8 mouse cellular contexts compared by ENCODE assay signal in the genomic region with DNA sequence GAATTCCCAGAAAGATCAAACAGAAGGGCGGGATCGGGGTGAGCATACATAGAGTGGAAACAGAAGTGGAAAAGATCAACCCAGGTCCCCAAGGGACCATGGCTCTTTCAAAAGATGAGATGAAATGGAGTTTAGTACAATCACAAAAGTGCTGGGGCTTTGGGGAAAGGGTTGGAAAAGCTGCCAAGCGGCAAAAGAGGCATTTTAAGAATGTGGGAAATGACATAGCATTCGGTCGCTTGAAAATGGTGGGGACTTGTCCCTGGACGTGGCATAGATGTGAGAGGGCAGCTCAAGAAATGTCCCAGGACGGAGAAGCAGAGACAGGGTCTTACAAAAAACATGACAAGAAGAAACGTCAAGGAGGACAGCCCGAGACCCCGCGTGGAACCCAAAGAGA. TPM values are rescaled to one million over a fixed set of nuclear protein-coding genes. Genes with fewer than 3 reads are reported as not detected.
A peak's percentile ranks its signal among the peaks of the same experiment; 100 is the strongest.
DNase-seq lines count a peak whose midpoint lies in the region; ATAC-seq and TF ChIP-seq lines count a peak whose summit lies in the region.

No protein-coding gene starts in this region.

- no peaks in the 10 kb centered on the region for H3K9me3 ChIP-seq in heart, embryonic 12.5 days (replicated peaks)
- H3K9me3 ChIP-seq in E14TG2a.4 (ENCODE audit: low read length): no peaks in the 10 kb centered on the region
- H3K9me3 ChIP-seq in forebrain, embryonic 15.5 days: no peaks in the 10 kb centered on the region
- no peaks in the 10 kb centered on the region for H3K9me3 ChIP-seq in liver, embryonic 16.5 days (replicated peaks; ENCODE audit: control insufficient read depth, low read length)

- peaks cover 61% of the 10 kb centered on the region for H3K36me3 ChIP-seq in heart, embryonic 12.5 days
- peaks cover 65% of the 10 kb centered on the region for H3K36me3 ChIP-seq in E14TG2a.4 (ENCODE audit: insufficient read depth, low read length)
- peaks cover 39% of the 10 kb centered on the region for H3K36me3 ChIP-seq in forebrain, embryonic 15.5 days
- peaks cover 6% of the 10 kb centered on the region for H3K36me3 ChIP-seq in liver, embryonic 16.5 days (ENCODE audit: control insufficient read depth, insufficient read depth)

- peak overlapping the region; percentile 88 for H3K27ac ChIP-seq in heart, embryonic 12.5 days (ENCODE audit: poor library complexity, severe bottlenecking)
- peak overlapping the region; percentile 97 for H3K27ac ChIP-seq in forebrain, embryonic 15.5 days (replicated peaks)
- H3K27ac ChIP-seq in liver, embryonic 16.5 days (ENCODE audit: low read length): peak overlapping the region; percentile 98

- peak overlapping the region; percentile 66 for H3K4me3 ChIP-seq in heart, embryonic 12.5 days
- peak overlapping the region; percentile 86 for H3K4me3 ChIP-seq in E14TG2a.4 (replicated peaks; ENCODE audit: low read length)
- H3K4me3 ChIP-seq in forebrain, embryonic 15.5 days: peak overlapping the region; percentile 60
- H3K4me3 ChIP-seq in liver, embryonic 16.5 days (ENCODE audit: low read depth, low read length): peak overlapping the region; percentile 82

- DNase-seq in heart, postnatal 36 days: no peak
- DNase-seq in spleen, adult 18-20 months: no peak
- DNase-seq in frontal cortex, postnatal 14 days (ENCODE audit: low spot score in 2 of 2): no peak
- DNase-seq in ovary, postnatal 14 days (ENCODE audit: low spot score): no peak

- 9% methylated on average over 11 of the region's 11 CpGs for WGBS in heart, embryonic 12.5 days
- WGBS in forebrain, embryonic 15.5 days: 13% methylated on average over 11 of the region's 11 CpGs
- WGBS in liver, embryonic 16.5 days (ENCODE audit: insufficient replicate concordance): 4% methylated on average over 11 of the region's 11 CpGs

- TF ChIP-seq CTCF in E14TG2a.4 (conservative IDR thresholded peaks at IDR 0.05; ENCODE audit: low read length): no peak

- H3K27me3 ChIP-seq in heart, embryonic 12.5 days (replicated peaks): no peaks in the 10 kb centered on the region
- H3K27me3 ChIP-seq in E14TG2a.4 (ENCODE audit: insufficient read depth, low read length): no peaks in the 10 kb centered on the region
- no peaks in the 10 kb centered on the region for H3K27me3 ChIP-seq in forebrain, embryonic 15.5 days
- H3K27me3 ChIP-seq in liver, embryonic 16.5 days (ENCODE audit: control insufficient read depth, insufficient read depth, low read depth, low read length): no peaks in the 10 kb centered on the region

- intact Hi-C loops in heart, postnatal 36 days (cut with DNase I): loop anchor here (2.0 kb wide), 2 partner anchors 38 to 68 kb away; partner anchors contain the start of gene Rps6ka4

- peak overlapping the region; percentile 80 for H3K4me2 ChIP-seq in heart, embryonic 12.5 days
- H3K4me2 ChIP-seq in forebrain, embryonic 15.5 days (replicated peaks): peak overlapping the region; percentile 73
- peak overlapping the region; percentile 90 for H3K4me2 ChIP-seq in liver, embryonic 16.5 days (ENCODE audit: low read depth, low read length)

- 0 out of 2 replicates have a peak, but pooled peaks have one; percentile 0 for ATAC-seq in heart, embryonic 12.5 days (ENCODE audit: insufficient number of reproducible peaks, low FRiP score)
- ATAC-seq in forebrain, embryonic 15.5 days (replicated peaks): no peak
- no peak for ATAC-seq in liver, embryonic 16.5 days (ENCODE audit: low read depth)

- peaks cover 25% of the 10 kb centered on the region for H3K4me1 ChIP-seq in heart, embryonic 12.5 days (replicated peaks)
- H3K4me1 ChIP-seq in E14TG2a.4 (replicated peaks; ENCODE audit: low read depth, low read length): peaks cover 57% of the 10 kb centered on the region
- peaks cover 26% of the 10 kb centered on the region for H3K4me1 ChIP-seq in forebrain, embryonic 15.5 days
- H3K4me1 ChIP-seq in liver, embryonic 16.5 days (ENCODE audit: control insufficient read depth, low read depth, low read length): peaks cover 18% of the 10 kb centered on the region

- H3K9ac ChIP-seq in heart, embryonic 12.5 days: peak overlapping the region; percentile 78
- H3K9ac ChIP-seq in forebrain, embryonic 15.5 days (replicated peaks): peak overlapping the region; percentile 69
- peak overlapping the region; percentile 75 for H3K9ac ChIP-seq in liver, embryonic 16.5 days (ENCODE audit: low read depth, low read length)

RNA-seq across cellular contexts. Expression of gene Trmt112, which starts 0.5 kb away (rescaled TPM):
- polyA plus RNA-seq in heart, embryonic 12.5 days (2016; fragmentation: Nextera tagmentation; extraction: Ambion mirVana): 85.9 and 92.9 TPM in 2 replicates
- 10 to 100 TPM; 27.8 to 30.3 TPM for total RNA-seq in heart, postnatal 36 days (2021)
- 116 and 125 TPM in 2 replicates for polyA plus RNA-seq in forebrain, embryonic 15.5 days (2015; fragmentation: Nextera tagmentation; extraction: Ambion mirVana)
- polyA plus RNA-seq in liver, embryonic 16.5 days (2015; fragmentation: Nextera tagmentation; extraction: Ambion mirVana): 57.3 and 62.3 TPM in 2 replicates

RNA-seq across cellular contexts. Expression of gene Prdx5, which starts 0.9 kb away (rescaled TPM):
- polyA plus RNA-seq in heart, embryonic 12.5 days (2016; fragmentation: Nextera tagmentation; extraction: Ambion mirVana): 202 and 218 TPM in 2 replicates
- 100 to 1,000 TPM; 693 to 776 TPM for total RNA-seq in heart, postnatal 36 days (2021)
- polyA plus RNA-seq in forebrain, embryonic 15.5 days (2015; fragmentation: Nextera tagmentation; extraction: Ambion mirVana): 231 and 241 TPM in 2 replicates
- 140 and 161 TPM in 2 replicates for polyA plus RNA-seq in liver, embryonic 16.5 days (2015; fragmentation: Nextera tagmentation; extraction: Ambion mirVana)

RNA-seq across cellular contexts. Expression of gene Esrra, which starts 12.6 kb away (rescaled TPM):
- 27.4 and 30.2 TPM in 2 replicates for polyA plus RNA-seq in heart, embryonic 12.5 days (2016; fragmentation: Nextera tagmentation; extraction: Ambion mirVana)
- 100 to 1,000 TPM; 146 to 154 TPM for total RNA-seq in heart, postnatal 36 days (2021)
- polyA plus RNA-seq in forebrain, embryonic 15.5 days (2015; fragmentation: Nextera tagmentation; extraction: Ambion mirVana): 20.3 and 21.2 TPM in 2 replicates
- polyA plus RNA-seq in liver, embryonic 16.5 days (2015; fragmentation: Nextera tagmentation; extraction: Ambion mirVana): 3.6 and 4.8 TPM in 2 replicates

RNA-seq across cellular contexts. Expression of gene Catsperz, which starts 16.2 kb away (rescaled TPM):
- polyA plus RNA-seq in heart, embryonic 12.5 days (2016; fragmentation: Nextera tagmentation; extraction: Ambion mirVana): 2.2 and 2.3 TPM in 2 replicates
- not detected for total RNA-seq in heart, postnatal 36 days (2021)
- polyA plus RNA-seq in forebrain, embryonic 15.5 days (2015; fragmentation: Nextera tagmentation; extraction: Ambion mirVana): 0.85 and 0.96 TPM in 2 replicates
- 0.16 and 0.50 TPM in 2 replicates for polyA plus RNA-seq in liver, embryonic 16.5 days (2015; fragmentation: Nextera tagmentation; extraction: Ambion mirVana)

RNA-seq across cellular contexts. Expression of gene Kcnk4, which starts 25.3 kb away (rescaled TPM):
- polyA plus RNA-seq in heart, embryonic 12.5 days (2016; fragmentation: Nextera tagmentation; extraction: Ambion mirVana): 0.14 and 0.29 TPM in 2 replicates
- total RNA-seq in heart, postnatal 36 days (2021): not detected
- 1.4 and 1.8 TPM in 2 replicates for polyA plus RNA-seq in forebrain, embryonic 15.5 days (2015; fragmentation: Nextera tagmentation; extraction: Ambion mirVana)
- polyA plus RNA-seq in liver, embryonic 16.5 days (2015; fragmentation: Nextera tagmentation; extraction: Ambion mirVana): 0.04 and 0.11 TPM in 2 replicates
